Mouse (Mus musculus) thymus, adult 18-20 months (tissue): Measurements from ENCODE around the gene Hoxc12.

Experiments used
- DNase-seq, 2 experiments: peaks; one replicate each; pipeline ENCODE4 v3.0.0; 2022; ENCODE audit warnings: mixed read lengths in 2 of 2

Gene Hoxc12

GRCm38 (mm10) chr15:102936279-102936972, at the start of gene Hoxc12:
TSS of gene Hoxc12 (plus strand) at chr15:102936757.
- no peak for DNase-seq

- DNase-seq = no peak
These were observed 41.4 kb upstream of the Hoxc12 start for GRCm38 (mm10) chr15:102895115-102895514.

- DNase-seq = no peak
These were observed 31.6 kb upstream of the Hoxc12 start for GRCm38 (mm10) chr15:102904946-102905345.

GRCm38 (mm10) chr15:102909536-102909935, 27.0 kb upstream of the Hoxc12 start:
- DNase-seq = no peak

- no peak for DNase-seq
These were observed 26.5 kb upstream of the Hoxc12 start for GRCm38 (mm10) chr15:102910038-102910437.

GRCm38 (mm10) chr15:102910496-102911095, 26.0 kb upstream of the Hoxc12 start:
- DNase-seq = no peak

- DNase-seq = no peak
These were observed 23.4 kb upstream of the Hoxc12 start for GRCm38 (mm10) chr15:102913038-102913585.

- DNase-seq = no peak
These were observed 18.5 kb upstream of the Hoxc12 start for GRCm38 (mm10) chr15:102917972-102918572.

GRCm38 (mm10) chr15:102918611-102919265, 17.8 kb upstream of the Hoxc12 start:
- no peak for DNase-seq

- DNase-seq = no peak
These were observed 17.0 kb upstream of the Hoxc12 start for GRCm38 (mm10) chr15:102919336-102920180.

GRCm38 (mm10) chr15:102920619-102921018, 15.9 kb upstream of the Hoxc12 start:
- no peak for DNase-seq

- DNase-seq = no peak
These were observed 15.2 kb upstream of the Hoxc12 start, which contains the start of gene Hoxc13 for GRCm38 (mm10) chr15:102921053-102922011. TSS of gene Hoxc13 (plus strand) at chr15:102921103.

GRCm38 (mm10) chr15:102922012-102922362, 14.6 kb upstream of the Hoxc12 start:
- DNase-seq = no peak

GRCm38 (mm10) chr15:102922636-102923500, 13.7 kb upstream of the Hoxc12 start:
- no peak for DNase-seq

GRCm38 (mm10) chr15:102927032-102927645, 9.4 kb upstream of the Hoxc12 start:
- no peak for DNase-seq

- DNase-seq = no peak
These were observed 4.7 kb upstream of the Hoxc12 start for GRCm38 (mm10) chr15:102931706-102932358.

- DNase-seq = no peak
These were observed 2.1 kb upstream of the Hoxc12 start for GRCm38 (mm10) chr15:102934438-102934837.

GRCm38 (mm10) chr15:102934897-102935296, 1.7 kb upstream of the Hoxc12 start:
- DNase-seq = no peak

- DNase-seq = no peak
These were observed 594 bp downstream of the Hoxc12 start for GRCm38 (mm10) chr15:102937036-102937666.
